Mouse (Mus musculus): ENCODE data around the gene Tmem240.
A peak's percentile ranks its signal among the peaks of the same experiment; 100 is the strongest.
"Not testable (repeated sequence)": the region's sequence is repeated elsewhere in the genome, so short reads cannot be mapped to it uniquely, and the experiment has no call there.

The Tmem240 gene

DNA sequence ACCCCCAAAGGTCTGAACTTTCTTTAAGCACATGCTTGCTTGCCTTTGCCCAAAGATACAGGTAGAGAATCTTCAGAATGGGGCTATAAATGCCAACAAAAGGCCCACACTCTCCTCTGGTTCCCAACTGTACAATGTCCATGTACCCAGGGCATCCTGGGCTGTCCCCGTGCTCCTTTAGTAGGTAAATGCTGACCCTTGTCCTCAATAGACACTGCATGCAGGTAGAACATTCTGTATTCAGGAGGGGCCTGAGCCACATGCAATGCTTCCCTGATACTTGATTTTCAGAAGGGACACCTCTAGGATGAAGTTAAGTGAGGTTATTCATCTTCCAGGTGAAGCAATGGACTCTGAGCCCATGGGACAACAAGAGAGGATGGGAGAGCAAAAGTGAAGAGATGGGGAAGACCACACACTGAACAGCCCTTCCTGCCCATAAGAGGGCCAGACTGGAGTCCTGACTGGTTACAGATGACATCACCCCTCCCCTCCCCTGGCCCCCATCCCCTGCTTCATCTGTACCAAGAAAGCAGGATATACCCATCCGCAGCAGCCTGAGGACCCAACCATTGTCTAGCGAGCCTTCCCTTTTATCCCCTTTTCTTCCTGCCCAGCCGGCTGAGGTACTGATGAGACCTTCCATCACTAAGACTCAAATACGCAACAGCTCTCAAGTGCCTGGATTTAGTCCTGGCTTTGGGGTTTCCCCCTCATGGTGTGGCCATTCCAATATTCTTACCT is 38.9 kb downstream of the Tmem240 start:
- DNase-seq: peak in 1 of 2 experiments; percentile 23

DNA sequence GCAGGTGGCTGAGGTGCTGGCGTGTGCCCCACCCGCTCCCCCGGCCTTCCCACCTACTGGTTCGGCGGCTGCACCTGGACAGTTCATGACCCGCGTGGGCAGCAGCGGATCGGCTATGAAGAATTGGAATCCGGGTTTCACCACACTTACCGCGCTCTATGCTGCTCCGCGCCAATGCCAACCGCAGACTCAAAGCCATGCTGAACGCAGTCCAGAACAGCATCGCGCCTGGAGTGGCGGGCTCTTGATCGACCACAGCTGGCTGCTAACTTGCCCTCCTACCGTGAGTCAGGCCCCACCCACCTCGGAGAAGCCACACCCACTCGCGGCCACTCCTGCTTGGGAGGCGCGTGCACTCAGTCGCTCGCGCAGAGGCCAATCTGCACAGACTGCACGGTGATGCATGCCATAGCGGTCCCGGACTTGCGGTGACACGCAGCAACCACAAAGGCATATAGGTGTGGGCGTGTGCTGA is 39.7 kb downstream of the Tmem240 start, which contains the start of gene Vwa1:
TSS of gene Vwa1 (minus strand) at position 419 of the 475 bp plus-strand sequence.
- peak; percentile 89 to 90 for DNase-seq

- peak; percentile 54 to 62 for DNase-seq
These were observed 40.6 kb downstream of the Tmem240 start for GRCm38 (mm10) chr4:155774971-155775740.

DNA sequence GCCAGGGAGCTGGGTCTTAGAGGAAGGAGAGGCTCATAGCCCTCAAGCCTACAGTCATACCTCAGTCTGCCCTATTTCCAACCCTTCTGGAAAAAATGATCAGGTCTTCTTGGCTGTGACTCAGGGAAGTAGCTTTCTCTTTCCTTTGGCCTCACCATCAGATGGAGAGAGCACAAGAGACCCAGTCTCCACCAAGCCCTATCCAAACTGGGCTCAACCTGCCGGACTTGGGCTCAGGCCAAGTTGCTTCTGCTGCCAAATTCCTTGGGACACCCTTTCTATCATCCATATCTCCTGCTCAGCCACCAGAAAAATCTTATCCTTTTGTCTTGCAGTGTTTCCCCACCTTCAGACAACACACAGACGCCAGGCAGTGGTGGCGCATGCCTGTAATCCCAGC is 41.3 kb downstream of the Tmem240 start:
- DNase-seq: peak; percentile 75 to 76

GRCm38 (mm10) chr4:155776704-155777335 is 42.2 kb downstream of the Tmem240 start:
- no peak for DNase-seq

- peak in 1 of 2 experiments; percentile 26 for DNase-seq
These were observed 43.2 kb downstream of the Tmem240 start for GRCm38 (mm10) chr4:155777816-155778215.

DNA sequence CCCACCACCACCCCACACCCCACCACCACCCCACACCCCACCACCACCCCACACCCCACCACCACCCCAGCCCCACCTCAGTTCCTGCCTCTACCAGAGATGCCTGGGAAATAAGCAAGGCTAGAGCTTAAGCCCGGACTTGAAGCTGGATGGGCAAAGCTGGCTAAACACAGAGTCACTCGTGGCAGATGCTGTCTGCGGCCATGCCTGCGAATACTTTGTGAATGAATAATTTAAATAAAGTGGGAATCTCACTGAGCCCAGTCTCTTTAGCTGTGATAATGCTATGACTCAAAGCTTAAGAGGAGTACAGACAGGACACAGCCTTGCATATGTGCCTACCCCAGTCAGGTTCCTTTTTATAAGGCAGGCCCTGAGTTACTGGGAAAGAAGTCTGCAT is 44.9 kb downstream of the Tmem240 start:
- no peak for DNase-seq

GRCm38 (mm10) chr4:155780895-155781294 is 46.3 kb downstream of the Tmem240 start:
- DNase-seq: no peak

- DNase-seq: peak in 1 of 2 experiments; percentile 47
These were observed 49.0 kb downstream of the Tmem240 start for GRCm38 (mm10) chr4:155783486-155784080.

DNA sequence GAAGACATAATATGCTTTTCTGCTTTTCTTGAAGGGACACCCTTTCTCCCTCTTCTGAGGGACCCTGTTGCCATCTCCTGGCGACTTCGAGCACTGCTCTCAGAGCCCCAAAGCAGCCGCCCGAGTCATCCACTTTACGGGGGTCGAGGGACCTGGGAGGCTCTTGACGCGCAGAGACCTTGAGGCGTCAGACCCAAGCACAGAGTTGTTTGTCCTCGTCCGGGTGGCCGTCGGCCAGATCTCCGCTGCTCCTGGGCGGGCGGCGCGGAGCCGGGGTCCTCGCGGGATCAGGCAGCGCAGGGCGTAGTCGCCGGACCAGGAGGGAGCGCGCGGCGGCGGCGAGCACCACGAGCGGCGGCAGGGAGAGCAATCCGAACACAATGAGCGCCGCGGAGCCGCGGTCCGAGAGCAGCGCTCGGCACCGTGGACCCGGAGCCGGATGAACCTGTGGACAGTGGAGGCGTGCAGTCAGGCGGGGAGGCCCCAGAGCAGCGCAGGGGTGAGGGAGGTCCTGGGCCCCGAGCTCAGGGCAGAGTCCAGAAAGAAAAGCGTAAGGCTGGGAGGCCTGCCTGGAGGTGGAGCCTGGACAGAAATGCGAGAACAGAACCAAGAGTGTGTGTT is 49.6 kb downstream of the Tmem240 start:
- peak; percentile 86 to 89 for DNase-seq

GRCm38 (mm10) chr4:155785246-155785645 is 50.6 kb downstream of the Tmem240 start:
- DNase-seq: no peak

GRCm38 (mm10) chr4:155785819-155786218 is 51.2 kb downstream of the Tmem240 start, which contains the start of gene Tmem88b:
Gene Tmem88b, minus strand, starts transcription at chr4:155785874.
- no peak for DNase-seq

GRCm38 (mm10) chr4:155788300-155788699 is 53.7 kb downstream of the Tmem240 start:
- DNase-seq: no peak

GRCm38 (mm10) chr4:155788833-155789232 is 54.2 kb downstream of the Tmem240 start:
- not testable (repeated sequence) for DNase-seq

- no peak for DNase-seq
These were observed 55.5 kb downstream of the Tmem240 start, which contains the start of gene Ankrd65 for GRCm38 (mm10) chr4:155790021-155790489. Gene Ankrd65, plus strand, starts transcription at chr4:155790439.
